26 mouse cellular contexts compared by ENCODE assay signal in genomic region chr3:68511744-68512143, GRCm38 (mm10).
DNase-seq lines count a peak whose midpoint lies in the region; ATAC-seq and TF ChIP-seq lines count a peak whose summit lies in the region.
"Had no signal": no experiment of that assay in that cellular context is flagged by ENCODE, and none has a peak within 500 bp of the region (broad histone marks: within the 10 kb centered on the region; RNA-seq: fewer than 3 reads in every experiment).

No protein-coding gene starts in this region.

- 0 out of 2 replicates have a peak overlapping the region, but pooled peaks have one; percentile 9 for H3K27ac ChIP-seq in kidney, postnatal 0 days
- H3K27ac ChIP-seq in liver, embryonic 13.5 days = peak overlapping the region; percentile 53
- H3K27ac ChIP-seq: embryonic facial prominence, embryonic 10.5 days; embryonic facial prominence, embryonic 15.5 days; forebrain, embryonic 13.5 days; hindbrain, embryonic 14.5 days; macrophage; midbrain, embryonic 10.5 days; midbrain, embryonic 15.5 days; neural tube, embryonic 15.5 days had no signal

- no peaks in the 10 kb centered on the region for H3K36me3 ChIP-seq in kidney, postnatal 0 days (ENCODE audit: insufficient read depth, low read length)
- no peaks in the 10 kb centered on the region for H3K36me3 ChIP-seq in liver, embryonic 13.5 days
- H3K36me3 ChIP-seq: embryonic facial prominence, embryonic 10.5 days; embryonic facial prominence, embryonic 15.5 days; midbrain, embryonic 10.5 days; midbrain, embryonic 15.5 days; neural tube, embryonic 15.5 days had no signal

- peak; percentile 86 for DNase-seq in heart, adult 11 months
- DNase-seq in heart, adult 9 months (ENCODE audit: low spot score in 2 of 2) = no peak
- no peak for DNase-seq in kidney, postnatal 0 days (ENCODE audit: low spot score)
- DNase-seq in kidney, adult 9 months = no peak
- no peak for DNase-seq in liver, embryonic 13.5 days
- no peak for DNase-seq in liver
- peak; percentile 56 for DNase-seq in lung, postnatal 36 days
- DNase-seq: adrenal gland, postnatal 10 days; cerebellum, adult 8-10 months; cerebellum, postnatal 25 days; gastrocnemius, postnatal 36 days; heart, postnatal 10 days; retina, postnatal 1 day; right cerebral cortex, postnatal 14 days; thymus, postnatal 4 days had no signal

- no peak overlapping the region for H3K4me3 ChIP-seq in kidney, postnatal 0 days (replicated peaks; ENCODE audit: low read depth, low read length)
- no peak overlapping the region for H3K4me3 ChIP-seq in liver, embryonic 13.5 days (replicated peaks)
- H3K4me3 ChIP-seq: embryonic facial prominence, embryonic 10.5 days; embryonic facial prominence, embryonic 15.5 days; forebrain, embryonic 13.5 days; heart, embryonic 12.5 days; midbrain, embryonic 10.5 days; midbrain, embryonic 15.5 days; neural tube, embryonic 15.5 days had no signal

- no peak for ATAC-seq in kidney, postnatal 0 days (replicated peaks; ENCODE audit: low FRiP score, low read depth)
- ATAC-seq in liver, embryonic 13.5 days (ENCODE audit: low read depth) = no peak
- ATAC-seq: forebrain, embryonic 13.5 days; intestine, postnatal 0 days; midbrain, embryonic 15.5 days; Patski had no signal

- H3K4me1 ChIP-seq in kidney, postnatal 0 days (replicated peaks; ENCODE audit: insufficient read depth, low read length) = 0 out of 2 replicates have a peak, but pooled peaks cover 10% of the 10 kb centered on the region
- H3K4me1 ChIP-seq in liver, embryonic 13.5 days (replicated peaks) = peaks cover 57% of the 10 kb centered on the region

- no peak overlapping the region for H3K9ac ChIP-seq in kidney, postnatal 0 days (ENCODE audit: low read depth, low read length)
- no peak overlapping the region for H3K9ac ChIP-seq in liver, embryonic 13.5 days
- H3K9ac ChIP-seq: embryonic facial prominence, embryonic 15.5 days; forebrain, embryonic 13.5 days; heart, embryonic 12.5 days; hindbrain, embryonic 14.5 days; midbrain, embryonic 15.5 days; neural tube, embryonic 15.5 days had no signal

- no peaks in the 10 kb centered on the region for H3K9me3 ChIP-seq in kidney, postnatal 0 days (replicated peaks; ENCODE audit: low read length)
- H3K9me3 ChIP-seq in liver, embryonic 13.5 days (replicated peaks) = no peaks in the 10 kb centered on the region
- H3K9me3 ChIP-seq: embryonic facial prominence, embryonic 10.5 days; embryonic facial prominence, embryonic 15.5 days; forebrain, embryonic 13.5 days; heart, embryonic 12.5 days; midbrain, embryonic 10.5 days; midbrain, embryonic 15.5 days; neural tube, embryonic 15.5 days had no signal

- WGBS in kidney, postnatal 0 days = 62% methylated on average over 4 of the region's 4 CpGs
- 70% methylated on average over 4 of the region's 4 CpGs for WGBS in liver, embryonic 13.5 days (ENCODE audit: insufficient replicate concordance)

- no peak overlapping the region for H3K4me2 ChIP-seq in kidney, postnatal 0 days (ENCODE audit: low read length)
- H3K4me2 ChIP-seq in liver, embryonic 13.5 days = no peak overlapping the region
- H3K4me2 ChIP-seq: embryonic facial prominence, embryonic 15.5 days; forebrain, embryonic 13.5 days; heart, embryonic 12.5 days; hindbrain, embryonic 14.5 days; midbrain, embryonic 15.5 days; neural tube, embryonic 15.5 days had no signal

- TF ChIP-seq CTCF in kidney, postnatal 0 days (IDR thresholded peaks at IDR 0.05; ENCODE audit: low read depth) = 0 out of 2 replicates have a peak, but pooled peaks have one; percentile 2

- H3K27me3 ChIP-seq in kidney, postnatal 0 days (ENCODE audit: insufficient read depth, low read length) = no peaks in the 10 kb centered on the region
- no peaks in the 10 kb centered on the region for H3K27me3 ChIP-seq in liver, embryonic 13.5 days
- H3K27me3 ChIP-seq: embryonic facial prominence, embryonic 15.5 days; forebrain, embryonic 13.5 days; heart, embryonic 12.5 days; midbrain, embryonic 15.5 days; neural tube, embryonic 15.5 days; Patski had no signal

Comparison
In these comparisons a context has a peak if more than half of its experiments do, and no peak if none do; other contexts are left out.
1. DNase-seq: peak in heart, adult 11 months (single experiment) and lung, postnatal 36 days (single experiment); none in heart, adult 9 months (0 of 2), kidney, postnatal 0 days (single experiment), kidney, adult 9 months (single experiment), liver, embryonic 13.5 days (single experiment) and liver (single experiment).